Mouse (Mus musculus): ENCODE measurements at regions not wholly inside any gene's neighbourhood (a gene's known extent, or its start where the extent isn't known, plus 50 kb on each side); places are given as distances from the start of the nearest gene placed in this dataset.

DNA sequence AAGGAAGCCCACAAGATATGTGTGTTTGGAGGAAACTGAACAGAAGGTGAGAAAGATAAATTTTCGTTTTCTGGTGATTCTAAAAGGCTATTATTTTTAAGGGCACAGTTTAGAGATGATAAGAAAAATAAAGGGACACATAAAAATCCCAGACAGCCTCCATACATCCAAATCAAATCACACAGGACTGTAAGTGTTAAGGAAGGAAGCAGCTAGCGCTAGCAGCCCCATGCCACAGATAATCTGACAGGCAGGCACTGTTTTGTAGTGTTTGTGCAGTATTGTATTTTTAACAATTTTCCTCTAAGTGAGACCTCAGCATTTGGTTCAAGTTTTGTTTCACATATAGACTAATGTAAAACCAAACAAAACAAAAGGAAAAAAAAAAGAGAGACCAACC lies 402.4 kb upstream of the Dph6 start:
- TF ChIP-seq POLR2A (IDR thresholded peaks at IDR 0.05; ENCODE audit: insufficient read depth, low read depth, low read length) = no peak
- TF ChIP-seq CTCF (IDR thresholded peaks at IDR 0.05; ENCODE audit: insufficient read depth, low read depth, low read length) = no peak
